Mouse (Mus musculus) myocyte (in vitro differentiated cells): ENCODE measurements around the gene Gabbr1. TPM values are rescaled to one million over a fixed set of nuclear protein-coding genes. Genes with fewer than 3 reads are reported as not detected.

Experiments used
- H3K27me3 ChIP-seq: one replicate; pipeline ENCODE4 v1.6.1; 2011; ENCODE audit not compliant: control insufficient read depth, insufficient read depth, insufficient read length
- H3K36me3 ChIP-seq: one replicate; pipeline ENCODE4 v1.6.1; 2011; ENCODE audit not compliant: control insufficient read depth, insufficient read depth
- H3K4me2 ChIP-seq: one replicate; pipeline ENCODE4 v1.6.1; 2011; ENCODE audit warnings: low read depth, control low read depth
- H3K4me3 ChIP-seq: one replicate; pipeline ENCODE4 v1.5.1; 2011; ENCODE audit warnings: mild to moderate bottlenecking, control low read depth, moderate library complexity
- H3K79me2 ChIP-seq: one replicate; pipeline ENCODE4 v1.6.1; 2011; ENCODE audit not compliant: control insufficient read depth, insufficient read depth
- H3ac ChIP-seq: one replicate; pipeline ENCODE4 v1.6.1; 2011; ENCODE audit not compliant: control insufficient read depth, insufficient read length
- CEBPB ChIP-seq: IDR thresholded peaks from 2 replicates; pipeline ENCODE4 v1.6.1; 2011; ENCODE audit warnings: mild to moderate bottlenecking, moderate library complexity; ENCODE audit not compliant: poor library complexity, insufficient read depth, severe bottlenecking
- E2F4 ChIP-seq: IDR thresholded peaks from one replicate; pipeline ENCODE4 v1.6.1; 2011; ENCODE audit warnings: mild to moderate bottlenecking, control low read depth, moderate library complexity; ENCODE audit not compliant: insufficient read depth
- MAX ChIP-seq: IDR thresholded peaks from one replicate; pipeline ENCODE4 v1.6.1; 2011; ENCODE audit warnings: low read depth, mild to moderate bottlenecking, control low read depth
- MYOD1 ChIP-seq, 3 experiments: IDR thresholded peaks; one replicate each; pipeline ENCODE4 v1.6.1; 2011; ENCODE audit warnings: control low read depth in 2 of 3, low read depth in 2 of 3, mild to moderate bottlenecking in 2 of 3, moderate library complexity in 1 of 3; ENCODE audit not compliant: insufficient read length in 2 of 3, control insufficient read depth in 1 of 3
- MYOG ChIP-seq, 3 experiments: IDR thresholded peaks; one replicate each; pipeline ENCODE4 v1.6.1; 2011; ENCODE audit warnings: control low read depth in 2 of 3, low read depth in 2 of 3, mild to moderate bottlenecking in 2 of 3; ENCODE audit not compliant: insufficient read length in 2 of 3, control insufficient read depth in 1 of 3, insufficient read depth in 1 of 3
- POLR2A ChIP-seq: IDR thresholded peaks from one replicate; pipeline ENCODE4 v1.6.1; 2011; ENCODE audit warnings: low read depth, mild to moderate bottlenecking, control low read depth, moderate library complexity; ENCODE audit not compliant: insufficient read length
- POLR2AphosphoS2 ChIP-seq: IDR thresholded peaks from one replicate; pipeline ENCODE4 v1.6.1; 2011; ENCODE audit warnings: low read depth, control low read depth; ENCODE audit not compliant: insufficient read length
- REST ChIP-seq: IDR thresholded peaks from one replicate; pipeline ENCODE4 v1.6.1; 2011; ENCODE audit warnings: mild to moderate bottlenecking, control low read depth, moderate library complexity; ENCODE audit not compliant: insufficient read depth, insufficient read length
- SRF ChIP-seq: IDR thresholded peaks from one replicate; pipeline ENCODE4 v1.6.1; 2011; ENCODE audit warnings: low read depth; ENCODE audit not compliant: control insufficient read depth, insufficient read length
- TCF12 ChIP-seq: IDR thresholded peaks from one replicate; pipeline ENCODE4 v1.6.1; 2011; ENCODE audit warnings: mild to moderate bottlenecking, control low read depth; ENCODE audit not compliant: poor library complexity, insufficient read depth, severe bottlenecking
- TCF3 ChIP-seq: IDR thresholded peaks from one replicate; pipeline ENCODE4 v1.6.1; 2011; ENCODE audit warnings: low read depth, control low read depth; ENCODE audit not compliant: insufficient read length
- USF1 ChIP-seq: IDR thresholded peaks from one replicate; pipeline ENCODE4 v1.6.1; 2011; ENCODE audit warnings: low read depth, mild to moderate bottlenecking, control low read depth, moderate library complexity
- polyA plus RNA-seq: library from polyadenylated mRNA; unstranded; fragments of >200 nt; fragmentation: generic; extraction: Trizol; gene quantifications from one replicate; pipeline ENCODE4 v1.2.1, GENCODE M21; 2012; ENCODE audit warnings: missing spikeins

Gabbr1 gene
- polyA plus RNA-seq, result 15.9 TPM

DNA sequence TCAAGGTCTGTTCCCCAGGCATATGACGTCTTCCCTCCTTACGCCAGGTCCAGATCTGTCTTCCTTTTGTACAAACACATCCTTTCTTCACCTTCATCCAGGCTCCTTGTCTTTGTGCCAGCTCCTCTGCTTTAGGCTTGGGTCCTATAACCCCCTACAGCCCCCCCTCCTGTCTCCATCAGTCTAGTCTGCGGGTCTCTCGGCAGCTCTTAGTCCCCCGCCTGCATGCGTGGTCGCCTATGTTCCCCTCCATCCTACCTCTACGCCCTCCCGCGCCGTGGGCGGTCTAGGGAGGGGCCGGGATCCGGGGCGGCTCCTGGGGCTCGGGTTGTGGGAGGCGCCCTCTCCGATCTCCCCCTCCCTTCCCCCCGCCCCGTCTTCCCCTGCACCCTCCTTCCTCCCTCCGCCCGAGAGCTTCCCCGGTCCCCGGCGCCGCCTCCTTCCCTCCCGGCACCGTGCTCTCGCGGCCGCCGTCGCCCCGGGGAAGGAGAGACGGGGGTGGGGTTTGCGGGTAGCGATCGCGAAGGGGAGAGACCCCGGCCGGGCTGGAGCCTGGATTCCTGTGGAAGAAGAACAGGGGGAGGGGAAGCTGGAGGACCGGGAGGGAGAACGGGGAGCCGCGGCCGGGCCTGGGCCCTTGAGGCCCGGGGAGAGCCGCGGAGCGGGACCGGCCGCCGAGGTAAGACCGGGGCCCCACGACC lies at the start of gene Gabbr1:
Gene Gabbr1 (plus strand): TSS at position 356 of the 701 bp plus-strand sequence.
- Histone ChIP-seq H3K79me2 (no peaks in the 10 kb centered on the region), H3K27me3 (no peaks in the 10 kb centered on the region), H3ac (peak within 1 kb of the TSS; percentile 67), H3K4me2 (peak within 1 kb of the TSS; percentile 73), H3K4me3 (peak within 1 kb of the TSS; percentile 47), H3K36me3 (no peaks in the 10 kb centered on the region)
- TF ChIP-seq POLR2A (peak; percentile 28), USF1 (no peak), REST (no peak), MYOD1 (IDR thresholded peaks at IDR 0.05; ENCODE audit: control insufficient read depth in 1 of 3, insufficient read length in 2 of 3, low read depth in 2 of 3) (no peak), POLR2AphosphoS2 (peak; percentile 35), E2F4 (no peak)

DNA sequence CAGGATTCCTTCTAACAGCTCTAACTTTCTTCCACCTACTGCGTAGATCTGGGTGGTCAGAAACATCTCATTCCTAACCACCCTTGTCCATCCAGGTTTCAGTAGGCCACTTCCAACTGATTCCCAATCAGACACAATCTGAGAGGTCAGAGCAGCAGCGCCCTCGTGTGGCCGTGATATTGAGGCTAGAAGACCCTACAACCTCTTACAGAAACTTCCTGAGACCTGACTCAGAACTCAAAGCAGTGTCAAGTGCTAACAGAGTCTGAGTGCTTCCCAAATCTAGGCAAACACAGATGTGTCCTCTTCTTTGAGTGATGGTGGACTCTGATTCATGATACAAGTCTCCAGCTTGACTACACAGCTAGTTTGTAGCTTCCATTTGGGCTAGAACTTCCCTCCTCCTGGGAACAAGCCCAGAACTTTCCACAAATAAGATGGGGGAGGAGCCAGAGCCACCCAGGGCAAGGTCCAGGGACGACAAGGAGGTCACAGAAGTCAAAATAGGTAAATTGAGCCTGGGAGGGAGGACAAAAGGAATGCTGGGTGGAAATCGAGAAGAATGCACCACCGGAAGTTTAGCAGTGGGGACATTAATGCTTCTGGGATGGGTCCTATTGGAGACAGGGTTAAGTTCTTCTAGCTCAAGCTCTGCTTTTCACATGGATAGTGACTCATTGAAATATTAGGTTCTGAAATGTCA lies 48.6 kb upstream of the Gabbr1 start:
- H3K4me2 ChIP-seq, result no peak overlapping the region

DNA sequence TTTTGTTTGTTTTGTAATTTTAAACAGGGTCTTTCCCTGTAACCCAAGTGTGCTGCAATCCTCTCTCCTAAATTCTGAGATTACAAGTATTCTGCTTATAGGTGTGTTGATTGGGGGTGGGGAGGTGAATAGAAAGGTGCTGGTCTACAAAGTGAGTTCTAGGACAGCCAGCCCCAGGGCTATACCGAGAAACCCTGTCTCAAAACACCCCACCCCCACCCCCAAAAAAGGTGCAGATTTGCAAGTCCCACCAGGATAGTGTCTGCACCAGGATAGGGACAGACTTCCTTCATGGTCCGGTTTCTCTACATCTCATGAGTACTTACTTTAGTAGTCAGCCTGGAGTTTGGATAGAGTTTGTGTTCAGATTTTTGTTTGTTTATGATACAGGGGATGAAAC lies 47.3 kb upstream of the Gabbr1 start:
- Histone ChIP-seq H3K4me2 (no peak overlapping the region), H3K27me3 (no peaks in the 10 kb centered on the region), H3ac (no peak overlapping the region), H3K36me3 (no peaks in the 10 kb centered on the region), H3K79me2 (no peaks in the 10 kb centered on the region), H3K4me3 (no peak overlapping the region)
- TF ChIP-seq POLR2A (no peak), MYOG (IDR thresholded peaks at IDR 0.05; ENCODE audit: control insufficient read depth in 1 of 3, insufficient read depth in 1 of 3, insufficient read length in 2 of 3, low read depth in 2 of 3) (no peak), CEBPB (no peak), MYOD1 (IDR thresholded peaks at IDR 0.05; ENCODE audit: control insufficient read depth in 1 of 3, insufficient read length in 2 of 3, low read depth in 2 of 3) (no peak), MAX (no peak), USF1 (no peak)

More for the DNA sequence above, 48.6 kb upstream of the Gabbr1 start:
- H3K36me3 ChIP-seq, result no peaks in the 10 kb centered on the region
- no peak overlapping the region for H3ac ChIP-seq
- no peak overlapping the region for H3K4me3 ChIP-seq
- H3K79me2 ChIP-seq, result no peaks in the 10 kb centered on the region
- no peak for TF ChIP-seq USF1
- TF ChIP-seq POLR2A, result no peak
- TF ChIP-seq POLR2AphosphoS2, result no peak
- TF ChIP-seq REST, result no peak
- no peak for TF ChIP-seq MYOD1 (IDR thresholded peaks at IDR 0.05; ENCODE audit: control insufficient read depth in 1 of 3, insufficient read length in 2 of 3, low read depth in 2 of 3)
- no peak for TF ChIP-seq CEBPB
- no peaks in the 10 kb centered on the region for H3K27me3 ChIP-seq

DNA sequence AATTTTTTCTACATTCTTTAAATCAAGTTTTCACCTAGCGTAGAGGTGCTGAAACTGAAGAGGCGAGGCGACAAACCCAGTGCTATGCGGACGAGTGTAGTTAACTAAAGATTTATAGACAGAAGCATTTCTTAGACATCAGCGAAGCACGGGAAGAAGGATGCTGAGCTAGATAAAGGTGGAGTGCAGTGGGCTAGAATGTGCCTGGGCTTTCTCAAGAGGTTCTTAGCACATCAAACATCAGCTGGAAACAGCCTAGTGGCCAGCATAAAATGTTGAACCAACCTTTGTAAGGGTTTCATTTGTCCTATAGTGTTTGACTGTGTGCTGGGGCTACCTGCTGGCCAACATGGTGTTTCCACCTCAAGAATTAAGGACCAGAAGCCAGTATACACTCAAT lies 44.9 kb upstream of the Gabbr1 start, which contains the start of gene Zfp57:
Gene Zfp57 (plus strand): TSS at position 301 of the 400 bp plus-strand sequence.
- peak within 1 kb of the TSS; percentile 26 for H3ac ChIP-seq
- TF ChIP-seq E2F4 (no peak), USF1 (no peak), MYOG (IDR thresholded peaks at IDR 0.05; ENCODE audit: control insufficient read depth in 1 of 3, insufficient read depth in 1 of 3, insufficient read length in 2 of 3, low read depth in 2 of 3) (no peak), SRF (no peak), MAX (no peak), TCF3 (no peak), TCF12 (no peak), CEBPB (no peak), REST (no peak)
- no peaks in the 10 kb centered on the region for H3K27me3 ChIP-seq

DNA sequence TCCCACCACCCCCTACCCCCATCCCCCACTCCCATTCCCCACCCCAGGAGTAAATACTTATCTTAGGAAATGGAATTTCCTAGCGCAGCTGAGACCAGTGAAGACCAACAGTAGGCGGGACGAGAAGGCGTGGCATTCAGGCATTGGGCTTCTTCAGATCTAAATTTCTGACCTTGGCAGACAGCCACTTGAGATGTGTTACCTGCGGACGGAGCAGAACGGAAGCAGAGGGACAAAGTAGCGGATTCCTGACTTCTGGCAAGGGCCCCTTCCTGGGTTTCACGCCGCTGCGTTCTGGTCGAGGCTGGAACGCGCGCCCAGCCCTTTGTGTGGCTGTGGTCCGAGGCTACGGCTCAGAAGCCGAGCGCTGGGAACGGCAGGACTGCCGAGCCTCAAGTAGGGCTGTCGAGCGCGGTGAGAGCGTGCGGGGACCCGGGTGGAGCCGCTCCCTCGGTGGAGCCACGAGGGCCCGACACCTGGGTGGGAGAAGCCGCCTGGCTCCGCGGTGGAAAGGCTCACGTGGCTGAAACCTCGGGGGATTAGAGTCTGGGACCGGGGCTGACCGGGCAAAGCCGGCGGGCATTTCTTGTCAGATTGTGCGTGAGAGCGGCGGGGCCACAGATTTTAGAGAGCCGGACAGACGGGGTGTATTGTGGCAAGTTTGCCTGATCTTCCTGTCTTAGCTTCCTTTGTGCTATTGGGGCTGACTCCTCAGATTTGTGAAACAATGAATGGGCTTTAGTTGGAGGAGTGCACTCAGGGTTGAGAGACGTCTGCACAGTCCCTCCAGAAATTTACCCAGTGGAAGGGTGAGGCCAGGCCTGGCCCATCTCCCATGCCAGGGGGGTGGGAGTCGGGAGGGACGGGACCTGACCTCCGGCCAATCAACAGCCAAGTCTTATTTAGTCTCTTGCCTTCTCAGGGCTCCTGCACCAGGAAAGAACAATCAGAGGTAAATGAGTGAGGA lies 43.1 kb upstream of the Gabbr1 start:
- Histone ChIP-seq H3K4me2 (peak overlapping the region; percentile 68), H3ac (peak overlapping the region; percentile 26)

More for the DNA sequence above, 44.9 kb upstream of the Gabbr1 start, which contains the start of gene Zfp57:
- Histone ChIP-seq H3K79me2 (no peaks in the 10 kb centered on the region), H3K4me2 (peak within 1 kb of the TSS; percentile 68), H3K4me3 (peak within 1 kb of the TSS; percentile 59), H3K36me3 (no peaks in the 10 kb centered on the region)

More for the DNA sequence above, 43.1 kb upstream of the Gabbr1 start:
- no peaks in the 10 kb centered on the region for H3K79me2 ChIP-seq
- TF ChIP-seq REST, result no peak
- no peak for TF ChIP-seq CEBPB
- TF ChIP-seq USF1, result no peak
- no peak for TF ChIP-seq SRF
- no peak for TF ChIP-seq MYOG (IDR thresholded peaks at IDR 0.05; ENCODE audit: control insufficient read depth in 1 of 3, insufficient read depth in 1 of 3, insufficient read length in 2 of 3, low read depth in 2 of 3)
- peak; percentile 38 for TF ChIP-seq POLR2A
- no peak for TF ChIP-seq TCF3
- no peak for TF ChIP-seq MYOD1 (IDR thresholded peaks at IDR 0.05; ENCODE audit: control insufficient read depth in 1 of 3, insufficient read length in 2 of 3, low read depth in 2 of 3)
- no peaks in the 10 kb centered on the region for H3K36me3 ChIP-seq
- H3K27me3 ChIP-seq, result no peaks in the 10 kb centered on the region
- peak overlapping the region; percentile 59 for H3K4me3 ChIP-seq
